Mouse (Mus musculus) MEL (cell line): ENCODE measurements around the gene Ssna1. TPM values are rescaled to one million over a fixed set of nuclear protein-coding genes. Genes with fewer than 3 reads are reported as not detected.
A peak's percentile ranks its signal among the peaks of the same experiment; 100 is the strongest.

Source experiments
- DNase-seq: peaks from one replicate; pipeline ENCODE4 v3.0.0; 2011; ENCODE audit warnings: low read depth, low spot score
- H3K27ac ChIP-seq: 2 replicates; pipeline ENCODE4 v1.5.1; 2012; ENCODE audit warnings: low read depth, mild to moderate bottlenecking, control low read depth, low read length, moderate library complexity; ENCODE audit not compliant: control insufficient read depth
- H3K27me3 ChIP-seq, 2 experiments: fragments of 150-350 bp in 1 of 2; sonication (generic) in 1 of 2; 2 replicates each; pipeline ENCODE4 v1.6.1; 2012; ENCODE audit warnings: low read length in 2 of 2, mild to moderate bottlenecking in 2 of 2, improper control_type of control experiment in 1 of 2, moderate library complexity in 1 of 2; ENCODE audit not compliant: insufficient read depth in 2 of 2, control insufficient read depth in 1 of 2
- H3K36me3 ChIP-seq, 2 experiments: 2 replicates each; pipeline ENCODE4 v1.6.1; 2012 to 2014; ENCODE audit warnings: low read length in 2 of 2, improper control_type of control experiment in 1 of 2, inconsistent platforms in 1 of 2, mild to moderate bottlenecking in 1 of 2; ENCODE audit not compliant: insufficient read depth in 2 of 2, control insufficient read depth in 1 of 2
- H3K4me1 ChIP-seq, 2 experiments: fragments of 150-350 bp in 1 of 2; sonication (generic) in 1 of 2; 2 replicates each; pipeline ENCODE4 v1.6.1; 2012; ENCODE audit warnings: low read length in 2 of 2, improper control_type of control experiment in 1 of 2, mild to moderate bottlenecking in 1 of 2; ENCODE audit not compliant: insufficient read depth in 2 of 2, control insufficient read depth in 1 of 2
- H3K4me3 ChIP-seq, 2 experiments: fragments of 150-350 bp in 1 of 2; sonication (generic) in 1 of 2; 2 replicates each; pipeline ENCODE4 v1.5.1; 2012; ENCODE audit warnings: low read depth in 2 of 2, low read length in 2 of 2, mild to moderate bottlenecking in 2 of 2, moderate library complexity in 2 of 2, control low read depth in 1 of 2, improper control_type of control experiment in 1 of 2; ENCODE audit not compliant: control insufficient read depth in 1 of 2, insufficient read depth in 1 of 2
- H3K79me2 ChIP-seq: 2 replicates; pipeline ENCODE4 v1.6.1; 2012; ENCODE audit warnings: mild to moderate bottlenecking, low read length, moderate library complexity; ENCODE audit not compliant: control insufficient read depth, poor library complexity, insufficient read depth
- H3K9ac ChIP-seq: 2 replicates; pipeline ENCODE4 v1.6.1; 2012; ENCODE audit warnings: low read depth, mild to moderate bottlenecking, control low read depth, low read length, moderate library complexity; ENCODE audit not compliant: control insufficient read depth, poor library complexity, severe bottlenecking
- H3K9me3 ChIP-seq: fragments of 150-350 bp; sonication (generic); replicated peaks from 2 replicates; pipeline ENCODE4 v1.6.1; 2012; ENCODE audit warnings: mild to moderate bottlenecking, low read length, improper control_type of control experiment, moderate library complexity; ENCODE audit not compliant: insufficient read depth
- CHD2 ChIP-seq: IDR thresholded peaks from 2 replicates; pipeline ENCODE4 v1.6.1; 2011; ENCODE audit warnings: low read length, improper control_type of control experiment
- CTCF ChIP-seq, 3 experiments: IDR thresholded peaks in 2 of 3; conservative IDR thresholded peaks in 1 of 3; 2 replicates each; pipeline ENCODE4 v1.5.1; 2011 to 2012; ENCODE audit warnings: low read length in 3 of 3, low read depth in 2 of 3, mild to moderate bottlenecking in 2 of 3, improper control_type of control experiment in 1 of 3, inconsistent platforms in 1 of 3, mixed read lengths in 1 of 3, moderate library complexity in 1 of 3; ENCODE audit not compliant: control insufficient read depth in 1 of 3, insufficient read depth in 1 of 3, poor library complexity in 1 of 3, severe bottlenecking in 1 of 3
- EP300 ChIP-seq, 2 experiments: IDR thresholded peaks; 2 replicates each; pipeline ENCODE4 v1.6.1; 2011; ENCODE audit warnings: improper control_type of control experiment in 2 of 2, low read length in 2 of 2, low read depth in 1 of 2, mild to moderate bottlenecking in 1 of 2
- JUND ChIP-seq: IDR thresholded peaks from 2 replicates; pipeline ENCODE4 v1.6.1; 2011; ENCODE audit warnings: low read depth, mild to moderate bottlenecking, improper control_type of control experiment, low read length
- MAX ChIP-seq: IDR thresholded peaks from 2 replicates; pipeline ENCODE4 v1.6.1; 2011; ENCODE audit warnings: low read length, improper control_type of control experiment
- MAZ ChIP-seq: IDR thresholded peaks from 2 replicates; pipeline ENCODE4 v1.6.1; 2012; ENCODE audit warnings: low read depth, mild to moderate bottlenecking, inconsistent platforms, low read length, improper control_type of control experiment
- MEF2A ChIP-seq: IDR thresholded peaks from 2 replicates; pipeline ENCODE4 v1.6.1; 2014; ENCODE audit warnings: low read depth, mild to moderate bottlenecking, inconsistent platforms, low read length, improper control_type of control experiment; ENCODE audit not compliant: poor library complexity, insufficient replicate concordance, severe bottlenecking; ENCODE audit errors: extremely low read depth
- MYB ChIP-seq: IDR thresholded peaks from 2 replicates; pipeline ENCODE4 v1.6.1; 2011; ENCODE audit warnings: mild to moderate bottlenecking, low read depth, low read length, improper control_type of control experiment
- NELFE ChIP-seq: IDR thresholded peaks from 2 replicates; pipeline ENCODE4 v1.6.1; 2011; ENCODE audit warnings: low read depth, low read length, improper control_type of control experiment
- RAD21 ChIP-seq: IDR thresholded peaks from 2 replicates; pipeline ENCODE4 v1.6.1; 2011; ENCODE audit warnings: mild to moderate bottlenecking, low read depth, low read length, improper control_type of control experiment
- RCOR1 ChIP-seq: IDR thresholded peaks from 2 replicates; pipeline ENCODE4 v1.6.1; 2012; ENCODE audit warnings: low read depth, mild to moderate bottlenecking, inconsistent platforms, low read length, improper control_type of control experiment
- SIN3A ChIP-seq: IDR thresholded peaks from 2 replicates; pipeline ENCODE4 v1.6.1; 2012; ENCODE audit warnings: low read length, improper control_type of control experiment, inconsistent platforms
- SMC3 ChIP-seq: IDR thresholded peaks from 2 replicates; pipeline ENCODE4 v1.6.1; 2011; ENCODE audit warnings: low read depth, low read length, improper control_type of control experiment
- TBP ChIP-seq: IDR thresholded peaks from 2 replicates; pipeline ENCODE4 v1.8.0; 2011; ENCODE audit warnings: low read depth, low read length, improper control_type of control experiment
- UBTF ChIP-seq: IDR thresholded peaks from 2 replicates; pipeline ENCODE4 v1.6.1; 2012; ENCODE audit warnings: low read depth, mild to moderate bottlenecking, inconsistent platforms, low read length, improper control_type of control experiment, moderate library complexity, borderline replicate concordance; ENCODE audit not compliant: insufficient read depth
- USF2 ChIP-seq, 2 experiments: IDR thresholded peaks; 2 replicates each; pipeline ENCODE4 v1.6.1; 2011 to 2012; ENCODE audit warnings: improper control_type of control experiment in 2 of 2, low read length in 2 of 2, borderline replicate concordance in 1 of 2, inconsistent platforms in 1 of 2, low read depth in 1 of 2, mild to moderate bottlenecking in 1 of 2; ENCODE audit not compliant: insufficient read depth in 1 of 2
- ZC3H11A ChIP-seq: IDR thresholded peaks from 2 replicates; pipeline ENCODE4 v1.6.1; 2012; ENCODE audit warnings: low read depth, mild to moderate bottlenecking, inconsistent platforms, low read length, improper control_type of control experiment
- ZNF384 ChIP-seq: IDR thresholded peaks from 2 replicates; pipeline ENCODE4 v1.6.1; 2012; ENCODE audit warnings: low read depth, mild to moderate bottlenecking, inconsistent platforms, low read length, improper control_type of control experiment
- polyA plus RNA-seq, 2 experiments: library from polyadenylated mRNA; stranded (reverse) in 1 of 2; unstranded in 1 of 2; fragments of >175 nt in 1 of 2; fragments of >200 nt in 1 of 2; gene quantifications; 2 replicates each; pipeline versions ENCODE4 v1.2.1 to v1.2.4; 2012; ENCODE audit warnings: low replicate concordance in 2 of 2, low read depth in 1 of 2; ENCODE audit not compliant: insufficient read length in 2 of 2, insufficient read depth in 1 of 2, missing spikeins in 1 of 2
- total RNA-seq: library from RNA; depleted of rRNA; stranded (reverse); fragments of 300-350 nt; gene quantifications from 2 replicates; pipeline ENCODE4 v1.2.3, GENCODE M21; 2012

The Ssna1 gene
- total and polyA plus RNA-seq, 3 experiments, result 158 to 226 TPM; not detected in 1

GRCm38 (mm10) chr2:25262291-25262767 is 9.9 kb downstream of the Ssna1 start, which contains the start of gene Tprn (continued):
- peak; percentile 92 for TF ChIP-seq NELFE
- TF ChIP-seq CTCF (IDR thresholded peaks at IDR 0.05 in 2 of 3, conservative IDR thresholded peaks at IDR 0.05 in 1 of 3; ENCODE audit: control insufficient read depth in 1 of 3, insufficient read depth in 1 of 3, low read depth in 2 of 3, low read length in 3 of 3, poor library complexity in 1 of 3, severe bottlenecking in 1 of 3), result no peak

- H3K9me3 ChIP-seq, result no peaks in the 10 kb centered on the region
- peak overlapping the region; percentile 86 for H3K9ac ChIP-seq
- peak overlapping the region; percentile 70 for H3K27ac ChIP-seq
- H3K4me3 ChIP-seq, result peak overlapping the region; percentile 79 to 80
- H3K36me3 ChIP-seq, result peaks cover 0 to 24% of the 10 kb centered on the region in 2 experiments; a peak in 2 of 4 replicates
- H3K4me1 ChIP-seq, result peaks cover 4 to 35% of the 10 kb centered on the region in 2 experiments; a peak in 3 of 4 replicates
- DNase-seq, result no peak
- TF ChIP-seq RCOR1, result no peak
- TF ChIP-seq MYB, result no peak
- TF ChIP-seq EP300 (IDR thresholded peaks at IDR 0.05; ENCODE audit: low read depth in 1 of 2, low read length in 2 of 2), result no peak
- peak; percentile 50; the same call in 1 of the 2 replicates for TF ChIP-seq TBP
- H3K79me2 ChIP-seq, result peaks cover 43% of the 10 kb centered on the region
- no peaks in the 10 kb centered on the region for H3K27me3 ChIP-seq
Measured at GRCm38 (mm10) chr2:25261870-25262269, 10.4 kb downstream of the Ssna1 start.

DNA sequence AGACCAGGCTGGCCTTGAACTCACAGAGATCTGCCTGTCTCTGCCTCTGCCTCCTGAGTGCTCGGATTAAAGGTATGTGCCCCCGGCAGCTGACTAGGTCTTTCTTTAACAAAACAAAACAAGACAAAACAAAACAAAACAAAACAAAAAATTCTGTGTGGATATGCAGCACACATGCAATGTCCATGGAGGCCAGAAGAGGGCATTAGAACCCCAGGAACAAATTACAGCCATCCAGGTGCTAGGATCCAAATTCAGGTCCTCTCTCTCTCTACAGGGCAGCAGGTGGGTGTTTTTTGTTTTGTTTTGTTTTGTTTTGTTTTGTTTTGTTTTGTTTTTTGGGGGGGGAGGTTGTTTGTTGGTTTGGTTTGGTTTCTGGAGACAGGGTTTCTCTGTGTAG is 13.4 kb downstream of the Ssna1 start:
- peak; percentile 65 for DNase-seq
- no peak for TF ChIP-seq USF2 (IDR thresholded peaks at IDR 0.05; ENCODE audit: borderline replicate concordance in 1 of 2, insufficient read depth in 1 of 2, low read depth in 1 of 2, low read length in 2 of 2)
- no peak for TF ChIP-seq CHD2
- no peak for TF ChIP-seq MAX
- no peak for TF ChIP-seq ZNF384
- peak; percentile 52; the same call in 1 of the 2 replicates for TF ChIP-seq SIN3A
- peak; percentile 59 to 78 (median 64) for TF ChIP-seq CTCF (IDR thresholded peaks at IDR 0.05 in 2 of 3, conservative IDR thresholded peaks at IDR 0.05 in 1 of 3; ENCODE audit: control insufficient read depth in 1 of 3, insufficient read depth in 1 of 3, low read depth in 2 of 3, low read length in 3 of 3, poor library complexity in 1 of 3, severe bottlenecking in 1 of 3)
- no peak for TF ChIP-seq JUND
- TF ChIP-seq RAD21, result peak; percentile 81
- peak; percentile 80 for TF ChIP-seq ZC3H11A
- TF ChIP-seq SMC3, result peak; percentile 73
- TF ChIP-seq UBTF, result no peak
- no peak for TF ChIP-seq MEF2A
- TF ChIP-seq MAZ, result no peak
- no peak for TF ChIP-seq TBP
- TF ChIP-seq, all 39 proteins: peak for 5
- Histone ChIP-seq H3K9ac (peak overlapping the region; percentile 36; the same call in 1 of the 2 replicates), H3K36me3 (peaks cover 0 to 10% of the 10 kb centered on the region in 2 experiments; a peak in 2 of 4 replicates), H3K27me3 (no peaks in the 10 kb centered on the region), H3K9me3 (no peaks in the 10 kb centered on the region), H3K4me1 (peaks cover 2 to 16% of the 10 kb centered on the region in 2 experiments; a peak in 2 of 4 replicates), H3K79me2 (peaks cover 34% of the 10 kb centered on the region), H3K27ac (no peak overlapping the region), H3K4me3 (0 out of 4 replicates have a peak overlapping the region, but pooled peaks of 1 of the 2 experiments have one; percentile 20)
